Mouse (Mus musculus) liver, adult 2 months (tissue): ENCODE measurements at regions not wholly inside any gene's neighbourhood (a gene's known extent, or its start where the extent isn't known, plus 50 kb on each side); places are given as distances from the start of the nearest gene placed in this dataset.

ENCODE experiments used
- CTCF ChIP-seq: fragments of 200-500 bp; IDR thresholded peaks from 2 replicates; pipeline ENCODE4 v1.5.1; 2011; ENCODE audit warnings: low read depth, low read length, control low read depth
- POLR2A ChIP-seq: fragments of 200-500 bp; IDR thresholded peaks from 2 replicates; pipeline ENCODE4 v1.6.1; 2011; ENCODE audit warnings: low read length, control low read depth; ENCODE audit not compliant: insufficient read depth; ENCODE audit errors: extremely low read depth

- TF ChIP-seq CTCF (no peak), POLR2A (no peak)
Observed at GRCm38 (mm10) chr4:56231414-56231813, 508.5 kb upstream of the Gm26657 start.
